Mouse (Mus musculus) 3T3-L1 (cell line): ENCODE measurements around the gene Zfp26.
A peak's percentile ranks its signal among the peaks of the same experiment; 100 is the strongest.

Experiments
- DNase-seq: peaks from one replicate; pipeline ENCODE4 v3.0.0-alpha.2; 2015; ENCODE audit warnings: low read depth, low spot score

Zfp26 gene

DNA sequence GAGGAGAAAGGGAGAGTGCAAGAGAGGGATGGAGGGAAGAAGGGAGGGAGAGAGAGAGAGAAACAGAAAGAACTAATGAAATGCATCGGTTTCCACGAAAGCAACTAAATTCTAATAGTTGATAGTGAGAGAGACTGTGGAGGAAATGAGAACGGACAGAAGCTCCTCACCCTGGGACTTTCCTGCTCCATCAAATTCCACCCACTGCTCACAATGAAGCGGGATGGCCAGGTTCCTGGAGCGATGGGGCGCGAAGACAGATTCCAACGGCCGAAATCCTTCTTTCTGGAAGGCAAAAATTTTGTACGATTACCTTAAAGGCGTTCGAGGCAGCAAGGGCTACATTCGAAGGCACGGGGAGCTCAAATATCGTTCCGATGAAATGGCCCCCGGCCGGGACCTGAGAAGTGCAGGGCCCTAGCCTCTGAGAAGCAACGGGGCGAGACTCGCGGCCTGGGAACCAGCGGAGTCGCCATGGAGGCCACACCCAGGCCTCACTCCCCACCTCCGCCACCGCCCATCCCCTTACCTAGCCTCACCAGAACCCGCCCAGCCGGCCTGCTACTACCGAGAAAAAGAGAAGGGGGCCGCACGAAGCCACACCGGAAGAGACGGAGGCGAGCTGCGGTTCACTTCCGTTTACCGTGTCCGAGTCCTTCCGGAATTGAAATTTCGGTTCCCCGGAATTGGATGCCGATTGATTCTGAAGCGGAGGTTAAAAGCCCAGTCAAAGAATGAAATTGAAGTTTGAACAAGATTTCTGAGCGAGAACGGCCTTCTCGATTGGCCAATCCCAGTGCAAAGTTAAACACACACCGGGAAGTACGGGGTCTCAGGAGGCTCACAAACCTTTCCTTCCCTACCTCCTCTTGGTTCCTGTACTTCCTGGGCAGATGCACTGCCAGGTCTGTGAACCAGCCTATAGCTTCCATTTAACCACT is at the start of gene Zfp26:
TSS of gene Zfp26 (minus strand) at position 786 of the 941 bp plus-strand sequence.
- peak; percentile 89 for DNase-seq

DNA sequence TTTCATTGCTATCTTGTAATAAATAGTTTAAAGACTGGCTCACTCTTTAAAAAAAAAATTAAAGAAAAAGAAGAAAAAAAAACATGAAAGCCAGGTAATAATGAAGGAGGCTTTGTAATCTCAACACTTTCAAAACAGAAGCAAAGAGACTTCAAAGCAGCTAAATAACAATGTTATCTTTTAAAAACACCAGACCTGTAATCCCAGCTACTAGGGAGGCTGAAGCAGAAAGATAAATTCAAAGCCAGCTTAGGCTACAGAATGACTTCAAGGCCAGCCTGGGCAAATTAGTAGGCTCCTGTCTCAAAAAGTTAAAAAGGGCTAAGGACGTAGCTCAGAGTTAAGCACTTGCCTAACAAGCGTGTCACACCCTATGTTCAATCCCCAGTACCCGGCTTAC is 49.7 kb upstream of the Zfp26 start:
- no peak for DNase-seq

DNA sequence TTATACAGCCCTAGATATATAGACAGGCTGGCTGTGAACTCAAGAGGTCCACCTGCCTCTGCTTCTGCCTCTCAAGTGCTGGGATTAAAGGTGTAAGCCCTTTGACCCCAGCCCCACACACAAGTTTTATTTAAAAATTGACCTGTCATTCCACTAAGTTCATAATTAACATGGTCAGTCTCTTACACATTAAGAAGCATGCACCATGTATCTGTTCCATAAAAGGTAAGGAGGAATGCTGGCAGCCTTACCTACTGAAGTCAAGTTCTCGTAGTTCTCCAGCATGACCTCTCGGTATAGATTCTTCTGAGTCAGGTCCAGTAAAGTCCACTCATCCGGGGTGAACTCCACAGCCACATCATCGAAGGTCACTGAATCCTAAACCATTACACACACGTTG is 44.8 kb upstream of the Zfp26 start:
- DNase-seq, result no peak

DNA sequence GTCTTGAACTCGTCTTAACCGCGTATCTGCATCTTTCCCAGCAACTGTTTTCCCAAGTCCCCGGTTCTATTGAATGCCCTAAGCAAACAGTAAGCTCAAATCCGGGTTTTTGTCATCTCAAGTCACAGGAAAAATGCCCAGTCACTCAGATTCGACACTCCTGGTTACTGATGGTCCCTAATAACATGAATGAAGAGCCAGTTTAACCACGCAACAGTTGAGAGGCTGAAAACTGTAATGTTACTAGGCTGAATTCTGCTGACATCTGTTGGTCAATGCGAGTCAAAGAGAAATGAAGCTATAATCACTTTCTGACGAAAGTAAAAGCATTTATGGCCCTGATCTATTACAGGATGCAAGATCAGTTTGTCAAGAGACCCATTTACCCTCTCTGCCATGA is 33.3 kb upstream of the Zfp26 start:
- peak; percentile 54 for DNase-seq

DNA sequence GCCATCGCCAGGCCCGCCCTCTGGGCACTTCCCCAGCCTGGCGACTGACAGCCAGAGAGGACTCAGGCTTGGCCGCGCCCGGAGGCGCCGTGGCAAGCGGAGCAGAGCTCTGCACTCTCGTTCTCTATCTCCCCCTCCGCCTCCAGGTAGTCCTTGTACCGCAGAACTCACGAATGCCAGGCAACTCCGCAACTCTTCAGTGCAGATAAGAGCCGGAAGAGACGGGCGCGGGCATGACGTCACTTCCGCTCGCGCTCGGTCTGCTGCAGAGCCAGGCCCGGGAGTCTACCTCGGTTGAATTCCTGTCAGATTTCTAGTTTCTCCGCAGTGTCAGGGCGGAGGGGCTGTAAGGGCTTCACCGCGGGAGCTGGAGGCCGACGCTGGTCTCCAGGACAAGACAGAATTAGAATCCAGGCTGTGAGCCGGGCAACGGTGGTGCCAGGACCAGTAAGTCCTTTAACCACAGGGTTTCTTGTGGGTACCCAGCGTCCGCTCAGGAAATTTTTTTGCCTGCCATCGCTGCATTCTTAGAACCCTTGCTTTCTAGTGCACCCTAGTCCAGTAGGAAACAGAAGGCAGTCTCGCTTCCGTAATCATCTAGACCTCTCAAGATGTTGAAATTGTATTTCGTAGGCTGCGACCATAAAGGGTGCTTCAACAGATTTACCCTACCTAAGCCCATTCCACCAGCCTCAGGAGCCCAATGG is 32.7 kb upstream of the Zfp26 start, which contains the start of gene Zfp426:
TSS of gene Zfp426 (minus strand) at position 220 of the 707 bp plus-strand sequence.
- DNase-seq, result peak; percentile 88

DNA sequence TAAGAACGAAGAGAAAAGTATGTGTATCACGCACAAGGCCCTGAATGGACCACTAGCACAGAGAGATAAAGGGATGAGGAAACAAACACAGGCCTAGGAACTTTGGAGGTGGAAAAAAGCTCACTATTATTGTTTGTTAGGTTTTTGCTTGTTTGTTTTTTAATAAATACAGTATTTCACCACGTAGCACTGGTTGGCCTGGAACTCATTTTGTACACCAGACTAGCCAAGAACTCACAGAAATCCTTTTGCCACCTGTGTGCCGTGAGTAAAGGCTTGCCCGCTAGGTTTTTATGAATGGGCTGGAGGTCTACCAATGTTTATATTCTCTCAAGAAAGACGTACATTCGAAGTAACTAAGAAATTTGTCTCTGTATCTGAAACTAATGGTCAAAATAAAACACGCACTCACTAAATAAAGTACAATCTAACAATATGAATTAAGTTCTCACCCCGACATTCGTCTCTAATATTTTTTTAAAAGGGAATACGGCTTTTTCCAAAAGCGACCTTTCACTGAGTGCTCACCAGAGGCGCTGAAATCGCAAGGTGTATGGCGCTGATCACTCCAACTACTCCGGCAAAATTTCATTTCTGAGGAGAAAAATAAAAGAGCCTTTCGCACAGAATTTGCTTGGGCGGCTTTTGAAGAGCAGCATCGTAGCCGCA is 32.0 kb upstream of the Zfp26 start:
- DNase-seq, result peak; percentile 22

DNA sequence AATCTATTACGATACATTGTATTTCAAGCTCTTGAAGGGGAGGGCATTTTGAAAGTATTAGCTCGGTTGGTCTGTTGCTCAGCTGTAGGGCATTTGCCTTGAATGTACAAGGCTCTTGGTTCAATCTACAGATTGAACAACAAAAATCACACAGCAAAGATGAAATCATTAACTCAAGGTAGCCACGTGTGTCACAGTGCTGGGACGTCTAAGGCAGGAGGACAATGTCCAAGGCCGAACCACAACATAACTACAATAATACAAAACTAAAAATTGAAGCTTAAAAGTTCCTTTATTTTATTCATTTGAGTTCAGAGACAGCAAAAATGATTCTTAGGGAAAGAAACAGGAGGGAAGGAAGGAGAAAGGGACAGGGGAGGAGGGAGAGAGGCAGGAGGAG is 29.6 kb upstream of the Zfp26 start:
- DNase-seq, result no peak

DNA sequence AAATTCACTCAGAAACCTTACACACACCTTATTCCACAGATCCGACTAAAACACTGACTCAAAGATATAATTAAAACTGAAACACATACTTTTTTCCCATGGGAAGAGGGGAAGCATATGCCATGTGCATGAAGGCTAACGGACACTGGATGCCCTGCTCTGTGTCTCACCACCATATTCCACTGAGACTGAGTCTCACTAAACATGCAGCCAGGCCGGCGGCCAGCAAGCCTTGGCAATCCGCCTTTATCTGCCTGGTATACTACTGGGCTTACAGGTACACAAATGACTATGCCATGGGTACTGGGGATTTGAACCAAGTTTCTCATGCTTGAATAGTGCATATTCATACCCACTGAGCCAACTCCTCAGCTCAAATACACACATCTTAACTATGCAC is 19.4 kb upstream of the Zfp26 start:
- no peak for DNase-seq

DNA sequence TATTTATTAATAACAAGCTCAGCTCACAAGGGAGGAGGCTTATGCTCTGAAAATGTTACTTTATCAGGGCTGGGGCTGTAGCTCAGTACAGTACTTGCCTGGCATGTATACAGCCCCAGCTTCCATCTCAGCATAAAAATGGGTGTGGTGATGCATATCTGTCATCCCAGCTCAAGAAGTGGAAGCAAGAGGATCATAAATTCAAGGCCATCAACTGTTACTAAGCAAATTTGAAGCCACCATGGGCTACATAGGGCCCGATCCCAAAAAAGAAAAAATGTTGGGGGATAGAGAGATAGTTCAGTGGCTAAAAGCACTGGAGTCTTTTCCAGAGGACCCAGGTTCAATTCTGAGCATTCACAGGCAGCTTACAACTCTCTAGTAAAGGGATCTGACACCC is 16.7 kb upstream of the Zfp26 start:
- no peak for DNase-seq

DNA sequence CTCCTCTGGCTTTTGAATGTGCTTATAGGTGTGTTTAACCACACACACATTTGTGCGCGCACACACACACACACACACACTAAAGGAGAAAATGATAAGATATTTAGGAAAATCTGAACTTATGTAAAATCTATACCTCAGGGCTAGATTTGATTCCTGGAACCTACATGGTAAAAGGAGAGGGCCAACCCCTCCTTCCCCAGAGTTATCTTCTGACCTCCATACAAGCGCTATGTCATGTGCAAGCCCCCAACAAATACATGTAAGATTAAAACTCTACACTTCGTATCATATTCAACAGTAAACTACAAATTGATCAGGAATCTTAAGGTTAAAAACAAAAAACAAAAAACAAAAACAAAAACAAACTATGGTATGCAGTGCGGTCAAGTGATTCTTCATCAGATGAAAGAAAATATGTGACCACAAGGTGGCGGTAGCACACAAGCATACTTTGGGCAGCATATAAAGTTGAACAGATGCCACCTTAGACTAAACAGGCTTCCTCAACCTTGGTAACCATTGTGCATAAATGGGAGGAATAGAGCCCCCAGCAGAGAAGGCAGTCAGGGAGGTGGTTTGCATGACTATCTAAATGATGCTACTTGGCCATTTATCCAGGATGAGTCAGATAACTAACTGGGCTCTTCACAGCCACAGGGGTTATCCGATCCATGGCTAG is 6.9 kb upstream of the Zfp26 start:
- peak; percentile 86 for DNase-seq

DNA sequence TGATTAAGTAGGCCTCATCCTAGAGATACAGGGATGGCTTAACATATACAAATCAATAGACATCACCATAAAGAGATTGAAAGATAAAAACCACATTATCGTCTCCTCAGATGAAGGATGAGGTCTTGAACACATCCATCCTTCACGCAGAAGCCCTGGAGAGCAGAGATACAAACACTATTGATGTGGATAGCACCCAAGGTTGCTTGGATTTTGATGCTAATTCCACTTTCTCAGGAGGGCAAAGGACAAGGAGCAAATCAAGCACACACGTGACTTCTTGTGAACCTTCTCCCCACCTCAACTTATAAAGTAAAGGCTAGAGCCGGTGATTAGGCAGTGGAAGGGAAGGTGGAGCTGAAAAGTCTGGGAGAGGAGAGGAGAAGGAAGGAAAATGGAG is 6.3 kb downstream of the Zfp26 start:
- no peak for DNase-seq

DNA sequence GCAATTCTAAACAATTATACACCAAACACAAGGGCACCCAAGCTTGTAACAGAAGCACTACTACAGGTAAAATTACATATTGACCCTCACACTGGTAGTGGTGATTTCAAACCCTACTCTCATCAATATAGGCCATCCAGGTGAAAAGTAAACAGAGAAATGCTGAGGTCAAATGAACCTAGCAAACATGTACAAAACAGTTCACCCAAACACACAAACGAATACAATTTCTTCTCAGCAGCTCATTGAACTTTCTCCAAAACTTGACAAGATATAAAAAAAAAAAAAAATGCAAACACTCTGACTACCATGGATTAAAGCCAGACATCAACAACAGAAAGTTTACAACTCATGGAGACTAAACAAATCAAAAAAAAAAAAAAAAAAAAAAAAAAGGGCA is 8.5 kb downstream of the Zfp26 start:
- no peak for DNase-seq

DNA sequence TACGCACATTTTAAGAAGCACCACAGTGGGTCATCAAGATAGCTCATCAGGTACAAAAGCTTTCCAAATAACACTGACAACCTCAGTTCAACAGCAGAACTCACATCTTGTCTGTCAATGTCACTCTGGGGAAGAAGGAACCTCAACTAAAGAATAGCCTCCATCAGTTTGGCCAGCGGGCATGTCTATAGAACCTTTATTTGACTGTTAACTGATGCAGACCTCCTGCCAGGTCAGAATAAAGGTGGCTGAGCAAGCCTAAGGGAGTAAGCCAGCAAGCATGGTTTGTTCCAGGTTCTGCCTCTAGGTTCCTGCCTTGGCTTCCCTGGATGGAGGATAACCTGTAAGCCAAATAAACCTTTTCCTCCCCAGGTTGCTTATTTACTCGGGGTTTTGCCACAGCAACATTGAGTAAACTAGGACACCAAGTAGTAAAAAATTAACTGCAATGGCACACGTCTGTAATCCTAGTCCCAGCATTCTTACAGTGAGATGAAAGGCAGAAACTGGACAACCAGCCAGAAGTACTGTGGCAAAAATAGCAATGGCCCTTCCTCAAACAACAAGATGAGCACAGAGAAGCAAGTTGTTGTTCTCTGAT is 16.7 kb downstream of the Zfp26 start:
- no peak for DNase-seq

DNA sequence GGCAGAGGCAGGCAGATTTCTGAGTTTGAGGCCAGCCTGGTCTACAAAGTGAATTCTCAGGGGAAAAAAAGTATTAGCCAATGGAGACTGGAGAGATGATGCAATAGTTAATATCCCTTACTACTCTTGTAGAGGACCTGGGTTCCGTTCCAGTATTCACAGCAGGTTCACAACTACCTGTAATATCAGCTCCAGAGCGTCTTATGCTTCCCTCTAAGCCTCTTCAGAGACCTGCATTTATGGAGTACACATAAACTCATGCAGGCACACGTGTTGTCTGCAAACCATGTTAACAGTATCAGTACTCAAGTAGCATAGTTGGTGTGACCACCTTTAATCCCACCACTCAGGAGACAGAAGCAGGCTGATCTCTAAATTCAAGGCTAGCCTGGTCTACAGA is 30.0 kb downstream of the Zfp26 start:
- DNase-seq, result no peak

DNA sequence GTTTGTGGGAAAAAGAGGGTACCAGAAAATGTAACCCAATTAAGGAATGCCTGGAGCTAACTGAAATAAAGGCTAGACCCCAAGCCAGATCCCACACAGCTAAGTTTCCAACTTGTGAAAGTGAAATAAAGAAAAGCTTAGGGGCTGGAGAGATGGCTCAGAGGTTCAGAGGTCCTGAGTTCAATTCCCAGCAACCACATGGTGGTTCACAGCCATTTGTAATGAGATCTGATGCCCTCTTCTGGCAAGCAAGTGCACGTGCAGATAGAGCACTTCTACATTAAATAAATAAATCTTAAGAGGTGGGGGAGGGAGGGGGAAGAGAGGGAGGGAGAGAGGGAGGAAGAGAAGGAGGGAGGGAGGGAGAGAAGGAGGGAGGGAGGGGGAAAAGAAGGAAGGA is 48.5 kb downstream of the Zfp26 start:
- no peak for DNase-seq

DNA sequence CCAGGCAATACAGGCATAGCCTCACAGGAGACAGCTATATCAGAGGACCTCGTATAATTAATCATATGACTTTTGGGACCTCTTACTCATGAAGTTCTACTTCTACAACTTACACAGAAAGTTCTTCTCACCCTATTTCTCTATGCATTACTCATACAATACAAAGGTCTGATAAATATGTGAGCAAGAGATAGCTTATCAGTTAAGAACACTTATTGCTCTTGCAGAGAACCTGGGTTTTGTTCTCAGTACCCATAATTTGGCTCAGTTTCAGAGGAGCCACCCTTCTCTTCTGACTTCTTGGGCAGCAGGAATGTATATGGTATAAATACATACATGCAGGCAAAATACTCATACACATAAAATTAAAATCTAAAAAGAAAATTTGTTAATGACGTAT is 50.6 kb downstream of the Zfp26 start:
- no peak for DNase-seq

DNA sequence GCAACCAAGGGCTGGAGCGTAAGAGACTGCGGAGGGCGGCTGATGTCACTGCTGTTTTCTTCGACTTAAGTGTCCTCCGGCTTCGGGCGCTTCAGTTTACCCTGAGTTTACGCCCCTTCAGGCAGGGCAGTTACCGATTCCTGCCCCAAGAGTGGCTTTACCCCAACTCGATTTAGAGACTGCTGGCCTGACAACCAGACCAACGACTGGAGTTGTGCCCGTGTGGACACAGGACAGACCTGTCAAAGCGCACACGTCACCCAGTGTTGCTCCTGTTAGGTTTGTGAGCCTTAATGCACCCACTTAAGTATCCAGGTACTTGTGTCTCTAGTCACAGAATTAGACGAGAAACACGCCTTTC is 74.6 kb downstream of the Zfp26 start:
- no peak for DNase-seq

DNA sequence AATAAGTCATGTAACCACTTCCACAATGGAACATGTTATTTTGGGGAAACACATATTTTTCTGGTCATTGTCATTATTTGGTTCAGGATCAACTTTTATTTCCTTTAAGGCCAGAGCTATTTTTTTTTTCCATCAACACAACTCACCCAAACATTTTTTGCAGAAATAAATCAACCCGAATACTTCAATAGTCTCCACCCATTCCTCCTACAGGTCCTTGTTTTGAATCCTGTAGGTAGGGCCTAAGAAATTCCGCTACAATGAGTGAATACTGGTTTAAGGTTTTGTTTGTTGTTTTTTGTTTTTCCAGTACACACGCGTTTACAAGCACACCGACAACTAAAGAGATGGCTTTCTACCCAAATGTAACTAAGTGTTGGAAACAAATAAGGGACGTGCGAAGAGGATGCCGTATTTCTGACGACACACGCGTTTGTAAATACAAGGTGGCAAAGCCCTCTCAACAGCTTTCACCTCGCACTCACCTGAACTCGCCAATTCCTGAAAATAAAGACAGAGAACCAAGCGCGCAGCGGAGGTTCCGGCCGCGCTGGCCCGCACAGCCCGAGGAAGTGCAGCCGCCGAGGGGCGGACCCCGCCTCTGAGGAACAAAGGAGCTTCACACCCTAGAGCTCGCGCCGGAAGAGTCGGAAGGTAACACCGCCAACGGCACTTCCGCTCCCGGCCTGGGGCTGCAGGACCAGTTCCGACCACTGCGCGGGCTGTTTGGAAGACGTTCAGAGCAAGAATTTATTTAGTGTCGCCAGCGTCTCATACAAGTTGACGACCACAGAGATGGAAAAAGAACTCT is 75.2 kb downstream of the Zfp26 start, which contains the start of gene Zfp560:
TSS of gene Zfp560 (minus strand) at position 646 of the 811 bp plus-strand sequence.
- DNase-seq, result peak; percentile 91

DNA sequence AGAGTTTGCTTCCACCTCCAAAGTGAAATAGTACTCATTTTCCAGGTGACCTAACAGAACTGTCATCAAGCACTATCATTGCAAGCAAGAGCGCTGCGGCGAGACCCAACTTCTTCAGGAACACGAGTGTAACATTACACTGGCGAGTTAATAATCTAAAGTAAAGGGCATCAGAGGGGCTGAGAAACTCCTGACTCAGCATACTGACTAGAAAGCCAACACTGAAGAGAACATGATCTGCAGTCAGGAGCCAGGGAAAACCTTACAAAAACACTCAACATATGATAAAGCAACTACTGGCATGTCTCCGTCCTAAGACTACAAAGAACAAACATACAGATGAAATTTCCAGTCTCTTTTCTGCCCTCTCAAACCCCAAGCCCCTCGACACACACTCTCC is 76.3 kb downstream of the Zfp26 start:
- no peak for DNase-seq
